Mouse (Mus musculus) right cerebral cortex, postnatal 4 days (tissue): ENCODE measurements around the gene Pcif1.
"Not testable (repeated sequence)": the region's sequence is repeated elsewhere in the genome, so short reads cannot be mapped to it uniquely, and the experiment has no call there.

Experiments used
- DNase-seq: peaks from one replicate; pipeline ENCODE4 v3.0.0-alpha.2; 2022

The Pcif1 gene

DNA sequence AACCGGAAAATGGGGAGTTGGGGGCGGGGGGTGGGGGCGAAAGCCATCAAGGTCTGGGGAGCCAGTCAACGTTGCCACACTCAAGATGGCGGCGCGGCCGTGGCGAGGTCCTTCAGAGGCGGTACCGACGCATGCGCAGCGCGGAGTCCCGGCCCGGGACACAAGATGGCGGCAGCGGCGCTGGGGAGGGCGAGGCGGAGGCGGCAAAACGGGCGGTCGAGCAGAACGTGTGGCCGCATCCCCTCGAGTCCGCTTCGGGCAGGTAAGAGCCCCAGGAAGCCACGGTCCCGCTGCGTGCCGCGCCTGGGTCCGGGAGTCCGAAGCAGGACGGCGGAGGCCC lies at the start of gene Pcif1:
Gene Pcif1 (plus strand): TSS at position 77 of the 340 bp plus-strand sequence.
- peak; percentile 95 for DNase-seq

DNA sequence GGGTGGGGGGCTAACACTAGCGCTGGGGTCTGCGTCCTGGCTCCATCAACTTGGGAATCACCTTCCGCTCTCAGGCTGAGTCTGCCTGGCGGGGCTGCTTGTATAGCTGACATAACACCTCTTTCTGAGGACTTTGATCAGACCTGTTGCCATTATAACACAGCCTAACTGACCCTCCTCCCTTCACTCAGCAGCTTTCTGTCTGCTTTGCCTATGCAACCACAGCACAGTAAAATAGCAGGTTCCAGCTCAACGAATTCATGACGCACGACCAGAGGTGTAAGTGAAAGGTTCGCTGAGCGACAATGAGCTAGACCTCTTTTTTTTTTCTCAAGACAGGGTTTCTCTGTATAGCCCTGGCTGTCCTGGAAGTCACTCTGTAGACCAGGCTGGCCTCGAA lies 48.1 kb upstream of the Pcif1 start:
- DNase-seq = no peak

DNA sequence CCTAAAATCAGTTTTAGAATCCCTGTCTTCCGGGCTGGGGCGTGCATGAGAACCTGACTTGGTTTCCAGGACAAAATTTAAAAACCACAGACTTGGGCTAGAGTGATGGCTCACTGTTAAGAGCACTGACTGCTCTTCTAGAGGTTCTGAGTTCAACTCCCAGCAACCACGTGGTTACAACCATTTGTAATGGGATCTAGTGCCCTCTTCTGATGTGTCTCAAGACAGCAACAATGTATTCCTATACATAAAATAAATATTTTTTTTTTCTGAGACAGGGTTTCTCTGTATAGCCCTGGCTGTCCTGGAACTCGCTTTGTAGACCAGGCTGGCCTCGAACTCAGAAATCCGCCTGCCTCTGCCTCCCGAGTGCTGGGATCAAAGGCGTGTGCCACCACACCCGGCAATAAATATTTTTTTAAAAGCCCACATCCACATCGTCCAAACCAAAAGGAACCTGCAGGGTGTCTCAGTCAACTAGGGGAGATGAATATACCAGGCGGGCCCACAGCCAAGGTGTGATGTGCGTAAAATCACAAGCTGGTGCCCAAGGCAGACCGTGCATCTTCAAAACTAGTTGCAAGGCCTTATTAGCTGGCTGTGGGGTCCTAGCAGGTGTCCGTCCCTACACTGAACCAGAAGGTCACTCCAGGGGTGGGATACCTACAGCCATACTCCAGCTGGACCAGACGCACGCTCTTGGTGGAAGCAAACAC lies 46.9 kb upstream of the Pcif1 start:
- DNase-seq = no peak

DNA sequence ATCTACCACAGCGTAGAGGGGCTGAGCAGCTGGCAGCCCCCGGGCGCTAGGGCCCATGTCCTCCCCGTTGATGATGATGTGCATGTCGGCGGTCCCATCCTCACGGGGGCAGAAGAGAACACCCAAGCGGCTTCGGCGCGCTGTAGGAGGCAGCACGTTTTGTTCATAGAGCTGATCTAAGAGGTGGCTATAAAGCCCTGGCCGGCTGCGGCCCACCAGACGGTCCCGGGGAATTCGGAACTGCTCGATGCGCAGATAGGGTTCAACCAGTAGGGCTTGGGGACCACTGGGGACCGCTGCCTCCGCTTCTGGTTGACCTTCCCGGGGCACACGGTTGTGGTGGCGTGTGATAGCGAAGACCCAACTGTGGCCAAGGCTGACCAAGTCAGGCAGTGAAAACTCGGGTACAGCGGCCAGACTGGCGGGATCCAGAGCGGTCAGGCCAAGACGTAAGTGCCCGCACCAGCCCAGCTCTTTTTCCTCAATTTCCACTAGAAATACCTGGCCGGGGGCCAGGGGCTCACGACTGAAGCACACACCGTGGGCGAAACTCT lies 46.3 kb upstream of the Pcif1 start, which contains the start of gene Ctsa:
Gene Ctsa (plus strand): TSS at position 126 of the 554 bp plus-strand sequence.
- DNase-seq = peak; percentile 76

DNA sequence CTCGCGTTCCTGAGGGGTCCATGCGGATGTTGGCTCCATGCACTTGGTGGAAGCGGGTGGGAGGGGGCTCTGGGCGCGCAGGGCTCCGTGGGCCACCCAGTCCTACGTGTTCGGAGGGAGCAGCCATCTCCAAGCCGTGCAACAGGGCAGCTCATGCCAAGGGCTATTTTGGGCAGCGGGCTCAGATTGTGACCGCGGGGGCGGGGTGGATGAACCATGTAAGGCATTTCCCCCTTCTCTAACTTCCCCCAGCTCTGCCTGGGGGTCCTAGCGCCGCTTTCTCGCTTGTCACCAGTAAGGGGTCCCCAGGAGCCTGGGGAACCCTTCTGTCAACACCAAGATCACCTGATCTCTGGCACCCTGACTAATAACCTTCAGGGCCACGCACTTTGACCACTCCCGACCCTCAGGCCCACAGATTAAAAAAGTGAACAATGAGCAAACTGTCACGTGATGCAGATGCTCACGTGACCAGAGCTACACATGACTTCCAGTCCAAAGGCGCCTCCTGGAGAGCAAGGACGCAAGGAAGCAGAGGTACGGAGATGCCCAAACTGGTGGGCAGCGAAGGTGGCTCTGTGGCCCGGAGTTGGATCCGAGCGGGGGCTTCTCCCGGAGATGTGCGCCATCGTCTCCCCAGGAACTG lies 45.7 kb upstream of the Pcif1 start, which contains the start of gene Neurl2:
Gene Neurl2 (minus strand): TSS at position 143 of the 646 bp plus-strand sequence.
- DNase-seq = peak; percentile 90

DNA sequence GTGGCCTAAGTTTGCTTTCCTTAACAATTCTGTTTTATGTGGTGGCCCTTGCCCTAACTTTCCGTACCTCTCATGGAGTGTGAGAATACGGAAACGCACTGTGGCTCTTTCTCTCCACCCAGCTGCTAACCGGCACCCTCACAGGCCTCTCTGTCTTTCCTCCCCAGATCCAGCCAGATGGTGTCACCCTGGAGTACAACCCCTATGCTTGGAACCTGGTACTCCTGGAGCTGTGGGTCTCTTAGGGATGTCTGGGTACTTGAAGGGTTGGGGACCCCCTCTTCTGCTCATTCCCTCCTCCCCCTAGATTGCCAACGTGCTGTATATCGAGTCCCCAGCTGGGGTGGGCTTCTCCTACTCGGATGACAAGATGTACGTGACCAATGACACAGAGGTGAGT lies 44.6 kb upstream of the Pcif1 start:
- no peak for DNase-seq

DNA sequence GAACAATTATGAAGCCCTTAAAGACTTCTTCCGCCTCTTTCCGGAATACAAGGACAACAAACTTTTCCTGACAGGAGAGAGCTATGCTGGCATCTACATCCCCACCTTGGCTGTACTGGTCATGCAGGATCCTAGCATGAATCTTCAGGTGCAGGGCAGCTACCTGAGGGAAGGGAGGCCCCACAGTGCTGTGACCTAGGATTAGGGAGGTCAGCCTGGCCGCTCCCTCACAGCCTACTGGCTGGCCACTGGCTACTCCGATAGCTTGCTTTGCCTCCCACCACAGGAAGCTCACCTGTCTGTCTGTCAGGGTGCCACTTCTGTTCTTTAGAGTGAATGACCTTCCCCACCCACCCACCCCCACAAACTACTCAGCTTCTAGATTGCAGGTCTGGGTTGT lies 43.9 kb upstream of the Pcif1 start:
- DNase-seq = no peak

DNA sequence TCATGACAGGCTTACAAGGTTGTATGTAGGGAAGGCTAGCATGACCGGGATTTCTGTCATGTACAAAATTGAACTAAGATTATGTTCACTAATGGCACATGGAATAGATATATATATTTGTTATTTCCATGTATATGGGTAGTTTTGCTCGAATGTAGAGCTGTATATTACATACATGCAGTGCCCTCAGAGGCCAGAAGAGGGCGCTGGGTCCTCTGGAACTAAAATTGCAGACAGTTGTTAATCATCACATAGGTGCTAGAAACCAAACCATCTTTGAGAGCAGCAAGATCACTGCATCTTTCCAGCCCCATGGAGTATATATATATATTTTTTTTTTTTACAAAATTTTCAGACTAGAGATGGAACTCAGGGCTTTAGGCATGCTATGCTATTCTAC lies 33.3 kb upstream of the Pcif1 start:
- no peak for DNase-seq

DNA sequence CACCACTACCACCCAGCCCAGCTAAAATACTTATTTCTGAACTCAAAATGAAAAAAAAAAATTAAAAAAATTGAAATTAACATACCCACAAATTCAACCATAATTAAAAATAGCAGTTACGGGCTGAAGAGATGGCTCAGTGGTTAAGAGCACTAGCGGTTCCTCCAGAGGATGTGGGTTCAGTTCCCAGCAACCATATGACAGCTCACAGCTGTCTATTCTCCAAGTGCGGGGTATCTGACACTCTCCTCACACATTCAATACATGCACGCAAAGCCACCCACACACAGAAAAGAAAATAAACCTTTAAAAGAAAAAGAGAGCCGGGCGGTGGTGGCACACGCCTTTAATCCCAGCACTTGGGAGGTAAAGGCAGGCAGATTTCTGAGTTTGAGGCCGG lies 29.0 kb upstream of the Pcif1 start:
- DNase-seq = no peak

DNA sequence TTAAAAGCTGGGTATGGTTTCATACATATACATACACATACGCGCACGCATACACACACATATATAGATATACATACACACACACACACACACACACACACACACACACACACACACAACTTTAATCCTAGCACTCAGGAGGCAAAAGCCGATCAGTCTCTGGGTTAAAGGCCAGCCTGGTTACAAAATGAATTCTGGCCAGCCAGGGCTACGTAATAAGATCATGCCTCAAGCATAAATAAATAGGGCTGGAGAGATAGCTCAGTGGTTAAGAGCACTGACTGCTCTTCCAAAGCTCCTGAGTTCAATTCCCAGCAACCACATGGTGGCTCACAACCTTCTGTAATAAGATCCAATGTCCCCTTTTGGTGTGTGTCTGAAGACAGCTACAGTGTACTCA lies 23.5 kb upstream of the Pcif1 start:
- DNase-seq = not testable (repeated sequence)

DNA sequence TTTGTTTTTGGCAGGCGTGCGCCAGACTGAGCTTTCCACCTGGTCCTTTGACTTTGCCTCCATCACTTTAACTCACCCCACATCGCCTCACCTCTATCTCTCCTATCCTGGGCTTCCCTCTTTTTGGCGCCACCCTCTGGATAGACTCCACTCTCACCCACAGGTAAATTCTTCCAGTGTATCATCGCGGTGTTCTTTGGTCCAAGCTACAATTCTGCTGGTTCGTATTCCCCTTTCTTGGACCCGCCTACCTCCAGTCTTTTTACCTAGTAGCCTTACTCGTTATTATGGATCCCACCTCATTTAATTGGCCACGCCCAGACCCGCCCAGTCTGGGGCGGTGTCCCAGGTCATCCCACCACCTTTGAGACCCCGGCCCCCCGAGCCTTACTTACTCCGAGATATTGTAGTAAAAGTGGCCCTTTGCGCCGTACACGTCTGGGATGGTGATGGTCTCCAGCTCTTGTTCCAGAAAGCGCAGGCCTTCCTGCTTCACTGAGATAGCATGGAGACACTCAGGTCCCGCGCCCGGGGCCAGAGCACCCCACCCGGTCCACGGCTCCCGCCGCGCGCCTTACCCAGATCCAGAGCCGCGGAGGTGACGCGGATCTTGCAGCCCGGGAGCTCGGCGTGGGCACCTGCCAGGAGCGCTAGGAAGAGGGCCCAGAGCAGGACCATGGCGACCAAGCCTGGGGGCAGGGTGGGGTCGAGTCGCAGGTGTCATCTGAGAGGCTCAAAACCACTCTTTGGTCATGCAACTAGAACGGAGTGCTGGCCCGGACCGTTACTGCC lies 22.6 kb upstream of the Pcif1 start:
- DNase-seq = no peak

DNA sequence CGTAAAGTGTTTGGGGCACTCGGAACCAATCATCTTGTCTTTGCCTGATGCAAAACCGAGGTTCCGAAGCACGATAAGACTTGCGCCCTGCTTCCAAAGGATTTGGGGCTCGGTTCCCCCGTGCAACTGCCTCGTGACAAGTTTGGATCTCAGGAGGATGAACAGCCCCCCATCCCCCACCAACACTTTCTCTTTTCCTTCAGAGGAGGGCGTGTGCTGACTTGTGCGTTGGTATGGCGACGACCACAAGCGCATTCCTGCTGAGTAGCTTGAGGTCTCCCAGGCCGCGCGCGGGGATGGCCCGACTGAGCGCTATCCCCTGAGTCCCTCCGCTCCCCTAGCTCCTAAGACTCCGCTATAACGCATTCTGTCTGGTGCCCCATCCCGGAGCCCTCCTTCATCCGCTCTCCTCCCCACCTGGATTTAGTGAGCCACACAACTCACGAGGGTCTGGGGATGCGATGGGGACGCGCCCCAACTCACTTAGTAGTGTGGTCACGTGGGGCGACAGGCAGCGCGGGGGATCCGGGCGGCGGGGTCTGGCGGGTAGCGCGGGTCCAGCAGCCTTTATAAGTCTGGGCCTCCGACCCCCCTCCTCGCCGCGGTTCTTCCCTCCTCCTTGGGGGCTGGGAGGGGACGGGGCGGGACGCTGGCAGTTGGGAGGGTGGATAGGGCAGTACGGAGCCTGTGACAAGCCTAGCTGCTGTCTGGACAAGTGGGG lies 21.8 kb upstream of the Pcif1 start, which contains the start of gene Pltp:
Gene Pltp (minus strand): TSS at position 611 of the 721 bp plus-strand sequence.
- peak; percentile 56 for DNase-seq

DNA sequence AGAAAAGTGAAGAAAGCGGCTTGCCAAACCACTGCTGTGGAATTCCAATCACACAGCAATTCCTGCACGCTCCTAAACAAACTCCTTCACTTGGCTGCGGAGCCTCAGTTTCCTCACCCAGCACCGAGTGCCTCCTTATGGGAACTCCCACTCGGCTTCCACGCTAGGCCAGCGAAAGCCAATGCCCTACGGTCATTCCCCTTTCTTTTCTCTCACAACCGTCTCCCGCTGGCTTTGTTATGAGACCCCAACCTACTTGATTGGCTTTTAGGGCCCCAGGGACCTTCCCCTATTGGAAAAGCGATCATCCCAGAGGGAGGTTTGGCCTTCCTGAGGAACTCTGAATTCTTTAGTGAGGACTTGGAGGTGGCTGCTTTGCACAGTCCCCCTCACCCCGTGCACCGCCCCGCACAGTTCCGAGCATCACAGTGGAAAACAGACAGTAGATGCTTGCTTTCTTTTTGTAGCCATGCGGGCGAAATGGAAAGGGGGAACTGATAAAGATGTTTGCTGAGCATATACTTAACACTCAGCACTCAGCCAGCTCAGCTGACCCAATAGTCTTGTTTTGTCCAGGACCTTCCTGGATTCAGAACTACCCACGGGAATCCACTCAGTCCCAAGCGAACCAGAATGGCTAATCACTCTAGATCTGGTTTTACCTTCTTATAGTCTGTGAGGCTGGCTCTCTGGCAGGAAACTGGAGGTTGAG lies 21.1 kb upstream of the Pcif1 start:
- no peak for DNase-seq

DNA sequence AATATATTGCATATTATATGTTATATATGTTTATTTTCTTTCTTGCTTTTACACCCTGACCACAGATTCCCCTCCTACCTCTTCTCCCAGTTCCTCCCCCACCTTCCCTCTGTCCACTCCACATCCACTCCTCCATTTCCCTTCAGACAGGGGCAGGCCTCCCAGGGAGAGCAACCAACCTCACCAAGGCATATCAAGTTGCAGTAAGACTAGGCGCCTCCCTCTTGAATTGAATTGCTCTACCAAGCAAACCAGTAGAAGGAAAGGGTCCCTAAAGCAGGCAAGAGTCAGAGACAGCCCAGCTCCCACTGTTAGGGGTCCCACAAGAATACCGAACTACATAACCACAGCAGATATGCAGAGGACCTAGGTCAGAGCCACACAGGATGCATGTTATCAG lies 19.9 kb upstream of the Pcif1 start:
- DNase-seq = no peak

DNA sequence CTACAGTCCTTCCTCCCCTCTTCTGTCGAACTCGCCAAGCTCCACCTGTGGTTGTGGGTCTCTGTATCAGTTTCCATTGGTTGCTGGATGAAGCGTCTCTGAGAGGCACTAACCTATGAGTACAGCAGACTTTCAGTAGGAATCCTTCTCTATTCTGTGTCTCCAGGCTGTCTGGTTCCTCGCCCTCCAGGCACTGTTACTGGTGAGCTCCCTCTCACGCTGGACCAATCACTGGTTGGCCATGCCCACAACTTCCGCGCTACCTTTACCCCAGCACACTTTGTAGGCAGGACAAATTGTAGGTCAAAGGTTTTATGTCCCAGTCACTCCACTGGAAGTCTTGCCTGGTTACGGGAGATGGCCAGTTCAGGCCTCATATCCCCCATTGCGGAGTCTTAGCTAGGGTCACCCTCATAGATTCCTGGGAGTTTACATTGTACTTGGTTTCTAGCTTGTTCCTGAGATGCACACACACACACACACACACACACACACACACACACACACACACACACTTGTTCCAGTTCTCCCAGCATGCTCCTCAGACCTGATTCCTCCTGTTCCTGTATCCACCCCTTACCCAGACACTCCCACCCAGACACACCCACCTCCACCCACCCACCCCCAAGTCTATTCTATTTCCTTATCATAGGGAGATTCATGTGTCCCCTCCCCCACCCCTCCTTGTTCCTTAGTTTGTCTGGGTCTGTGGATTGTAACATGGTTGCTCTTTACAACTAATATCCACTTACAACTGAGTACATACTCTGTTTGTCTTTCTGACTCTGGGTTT lies 19.3 kb upstream of the Pcif1 start:
- no peak for DNase-seq

DNA sequence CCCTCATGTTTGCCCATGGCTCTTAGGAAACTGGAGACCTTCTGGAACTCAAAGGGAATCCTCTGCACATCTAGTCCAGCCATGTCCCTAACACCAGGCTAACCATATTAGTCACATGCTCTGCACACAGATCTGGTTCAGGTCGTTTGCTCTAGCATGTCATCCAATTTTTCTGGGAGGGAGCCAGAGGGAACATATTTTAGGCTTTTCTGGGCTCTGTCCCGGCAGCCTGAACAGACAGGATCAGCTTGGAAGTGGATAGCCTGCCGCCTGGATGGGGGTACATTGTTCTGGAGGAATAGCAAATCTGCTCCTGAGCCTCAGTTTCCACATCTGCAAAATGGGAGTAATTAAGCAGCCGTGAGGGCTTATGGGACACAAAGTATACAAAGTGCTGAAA lies 18.0 kb upstream of the Pcif1 start:
- no peak for DNase-seq

DNA sequence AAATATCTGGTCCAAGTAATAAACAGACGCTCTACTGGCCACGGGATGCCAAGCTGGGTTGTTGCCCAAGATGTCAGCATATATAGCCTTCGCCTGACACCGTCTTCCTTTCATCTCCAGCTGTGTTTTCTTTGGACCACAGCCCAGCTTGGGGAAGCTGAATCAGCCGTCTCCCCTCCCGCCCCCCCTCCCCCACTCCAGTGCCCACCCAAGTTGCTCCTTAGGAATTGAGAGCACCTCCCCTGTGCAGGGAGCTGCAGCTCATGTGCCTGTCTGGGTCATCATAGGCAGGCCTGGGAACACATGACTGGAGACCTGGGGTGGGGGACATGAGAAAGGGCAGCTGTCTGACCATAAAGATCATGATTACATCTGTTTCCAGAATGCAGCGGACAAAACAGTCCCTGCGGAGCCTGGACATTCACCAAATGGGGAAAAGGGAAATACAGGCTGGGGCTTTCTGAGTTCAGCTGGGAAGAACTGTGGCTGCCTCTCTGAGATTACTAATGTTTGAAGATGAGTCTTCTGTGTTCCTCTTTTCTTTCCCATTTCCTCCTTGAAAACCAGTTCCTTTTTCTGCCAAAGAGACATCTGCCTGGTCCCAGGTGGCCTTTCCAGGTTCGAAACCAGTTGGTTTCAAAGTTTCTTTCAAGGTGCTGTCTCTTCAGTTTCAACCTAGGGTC lies 16.8 kb upstream of the Pcif1 start:
- DNase-seq = peak; percentile 51

DNA sequence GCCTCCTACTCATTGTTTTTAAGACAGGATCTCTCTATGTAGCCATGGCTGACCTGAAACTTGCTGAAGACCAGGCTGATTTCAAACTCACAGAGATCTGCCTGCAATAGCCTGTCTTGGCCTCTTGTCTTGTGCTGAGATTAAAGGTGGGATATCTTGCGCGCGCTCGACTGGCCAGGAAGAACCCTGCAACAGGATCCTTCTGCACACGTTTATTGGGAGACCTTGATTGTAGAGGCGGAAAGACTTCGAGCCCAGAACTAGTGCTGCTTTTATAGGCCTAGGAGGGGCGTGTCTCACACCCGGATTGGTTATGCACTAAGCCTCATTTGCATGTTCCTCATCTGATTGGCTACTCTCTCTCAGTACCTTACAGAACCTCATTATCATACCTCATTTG lies 15.7 kb upstream of the Pcif1 start:
- not testable (repeated sequence) for DNase-seq

DNA sequence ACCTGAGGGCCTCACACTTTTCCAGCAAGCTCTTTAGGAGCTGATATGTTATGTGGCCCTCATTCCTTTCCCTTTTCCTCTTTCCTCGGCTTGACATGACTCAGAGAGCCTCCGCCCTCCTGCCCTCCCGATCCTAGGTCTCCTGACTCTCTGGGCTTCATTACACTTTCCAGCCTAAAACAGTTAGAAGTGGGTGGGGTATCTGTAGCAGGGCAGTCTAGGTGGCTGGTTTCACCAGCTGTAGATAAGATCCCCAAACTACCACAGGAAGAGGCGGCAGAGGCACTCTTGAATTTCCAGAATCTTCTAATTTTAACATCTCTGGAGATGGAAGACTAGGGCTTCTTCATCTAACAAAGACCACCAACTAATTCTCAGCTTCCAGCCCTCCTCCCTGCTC lies 14.5 kb upstream of the Pcif1 start:
- no peak for DNase-seq

DNA sequence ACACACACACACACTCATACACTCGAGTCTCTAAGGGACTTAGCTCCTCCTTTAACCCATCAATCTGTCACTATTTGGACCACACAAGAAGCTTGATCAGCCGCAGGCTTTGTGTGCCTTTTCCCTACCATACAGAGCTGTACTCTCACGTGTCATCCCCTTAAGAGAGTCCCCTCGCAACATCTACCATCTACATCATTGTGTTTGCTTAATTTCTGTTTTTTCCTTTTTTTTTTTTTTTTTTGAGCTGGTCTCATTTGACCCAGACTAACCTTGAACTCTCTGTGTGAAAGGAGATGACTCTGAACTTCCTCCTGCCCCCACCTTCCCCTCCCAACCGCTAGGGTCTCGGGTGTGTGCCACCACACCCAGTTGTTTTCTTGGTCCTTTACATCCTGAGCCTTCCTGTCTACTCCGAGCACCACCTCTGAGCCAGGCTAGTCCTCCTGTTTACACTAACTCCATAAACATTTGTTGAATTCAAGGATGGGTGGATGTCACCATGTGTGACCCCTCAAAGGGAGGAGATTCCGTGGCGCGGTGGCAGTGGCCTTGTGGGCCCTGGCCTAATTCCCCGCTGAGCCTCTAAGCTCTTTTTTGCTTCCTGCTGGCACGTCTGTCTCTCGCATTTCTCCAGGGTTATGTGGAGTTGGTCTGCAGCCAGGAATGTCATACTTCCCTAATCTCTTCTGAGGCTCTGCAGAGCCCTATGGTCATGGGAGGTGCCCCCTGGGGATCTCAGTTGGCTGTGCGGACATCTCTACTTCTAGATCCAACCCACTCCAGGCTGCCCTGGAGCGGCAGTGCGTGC lies 12.2 kb upstream of the Pcif1 start:
- DNase-seq = no peak
